Mouse (Mus musculus) liver, adult 2 months (tissue): ENCODE data around the gene Lbh. TPM values are rescaled to one million over a fixed set of nuclear protein-coding genes. Genes with fewer than 3 reads are reported as not detected.

ENCODE experiments used
- DNase-seq: peaks from one replicate; pipeline ENCODE4 v3.0.0-alpha.2; 2011; ENCODE audit warnings: low read depth, low spot score; ENCODE audit errors: extremely low read depth
- H3K27ac ChIP-seq: fragments of 200-500 bp; replicated peaks from 2 replicates; pipeline ENCODE4 v1.5.1; 2012; ENCODE audit warnings: low read depth, mild to moderate bottlenecking, control low read depth, inconsistent platforms, low read length; ENCODE audit not compliant: insufficient read depth
- H3K27me3 ChIP-seq: fragments of 200-500 bp; 2 replicates; pipeline ENCODE4 v1.6.1; 2012; ENCODE audit warnings: mild to moderate bottlenecking, moderate library complexity, low read length, inconsistent platforms; ENCODE audit not compliant: control insufficient read depth, insufficient read depth
- H3K36me3 ChIP-seq: fragments of 200-500 bp; 2 replicates; pipeline ENCODE4 v1.6.1; 2012; ENCODE audit warnings: low read length, inconsistent platforms; ENCODE audit not compliant: control insufficient read depth, insufficient read depth
- H3K4me1 ChIP-seq: fragments of 200-500 bp; 2 replicates; pipeline ENCODE4 v1.6.1; 2011; ENCODE audit warnings: low read length; ENCODE audit not compliant: control insufficient read depth, insufficient read depth
- H3K4me3 ChIP-seq: fragments of 200-500 bp; 2 replicates; pipeline ENCODE4 v1.5.1; 2011; ENCODE audit warnings: low read depth, mild to moderate bottlenecking, control low read depth, low read length, moderate library complexity; ENCODE audit not compliant: insufficient read depth
- H3K79me2 ChIP-seq: fragments of 200-500 bp; 2 replicates; pipeline ENCODE4 v1.6.1; 2012; ENCODE audit warnings: inconsistent platforms, mild to moderate bottlenecking, low read length, moderate library complexity; ENCODE audit not compliant: control insufficient read depth, insufficient read depth
- H3K9ac ChIP-seq: fragments of 200-500 bp; 2 replicates; pipeline ENCODE4 v1.6.1; 2012; ENCODE audit warnings: low read depth, mild to moderate bottlenecking, control low read depth, inconsistent platforms, low read length
- CTCF ChIP-seq: fragments of 200-500 bp; IDR thresholded peaks from 2 replicates; pipeline ENCODE4 v1.5.1; 2011; ENCODE audit warnings: low read depth, low read length, control low read depth
- POLR2A ChIP-seq: fragments of 200-500 bp; IDR thresholded peaks from 2 replicates; pipeline ENCODE4 v1.6.1; 2011; ENCODE audit warnings: low read length, control low read depth; ENCODE audit not compliant: insufficient read depth; ENCODE audit errors: extremely low read depth
- WGBS: fragments of 180-500 bp; shearing (Covaris S2); methylation state at CpG from one replicate; pipeline ENCODE4 v1.1.7; 2018; 5-methylcytosine and 5-hydroxymethylcytosine counted together
- polyA plus RNA-seq: library from polyadenylated mRNA; depleted of rRNA; stranded (reverse); fragments of >200 nt; gene quantifications from 2 replicates; pipeline ENCODE4 v1.2.3, GENCODE M21; 2012
- total RNA-seq: library from RNA; depleted of rRNA; stranded (reverse); fragments of >200 nt; gene quantifications from 2 replicates; pipeline ENCODE4 v1.2.3, GENCODE M21; 2014

Gene Lbh
- total and polyA plus RNA-seq, 2 experiments = 3.6 to 9.6 TPM

- no peak overlapping the region for H3K27ac ChIP-seq
- WGBS = 36% methylated on average over 9 of the region's 9 CpGs
- no peak for TF ChIP-seq CTCF
- TF ChIP-seq POLR2A = no peak
- no peaks in the 10 kb centered on the region for H3K27me3 ChIP-seq
- no peaks in the 10 kb centered on the region; the same call in 1 of the 2 replicates for H3K79me2 ChIP-seq
- H3K4me1 ChIP-seq = peaks cover 2% of the 10 kb centered on the region; the same call in 1 of the 2 replicates
- H3K4me3 ChIP-seq = peak overlapping the region; percentile 11; the same call in 1 of the 2 replicates
- no peak for DNase-seq
- no peaks in the 10 kb centered on the region for H3K36me3 ChIP-seq
- no peak overlapping the region for H3K9ac ChIP-seq
These were observed 2.9 kb downstream of the Lbh start for GRCm38 (mm10) chr17:72920971-72921370.

GRCm38 (mm10) chr17:72922206-72922605, 4.1 kb downstream of the Lbh start:
- Histone ChIP-seq H3K79me2 (no peaks in the 10 kb centered on the region; the same call in 1 of the 2 replicates), H3K36me3 (no peaks in the 10 kb centered on the region), H3K4me3 (no peak overlapping the region), H3K27me3 (no peaks in the 10 kb centered on the region), H3K27ac (no peak overlapping the region), H3K9ac (no peak overlapping the region), H3K4me1 (peaks cover 4% of the 10 kb centered on the region; the same call in 1 of the 2 replicates)
- no peak for TF ChIP-seq CTCF
- 59% methylated on average over 5 of the region's 5 CpGs for WGBS
- DNase-seq = no peak

- TF ChIP-seq POLR2A (no peak), CTCF (no peak)
- 76% methylated on average over 4 of the region's 4 CpGs for WGBS
- H3K27me3 ChIP-seq = no peaks in the 10 kb centered on the region
- no peak for DNase-seq
- H3K4me1 ChIP-seq = peaks cover 4% of the 10 kb centered on the region; the same call in 1 of the 2 replicates
- H3K4me3 ChIP-seq = no peak overlapping the region
- H3K9ac ChIP-seq = no peak overlapping the region
- no peaks in the 10 kb centered on the region; the same call in 1 of the 2 replicates for H3K79me2 ChIP-seq
- no peak overlapping the region for H3K27ac ChIP-seq
- no peaks in the 10 kb centered on the region for H3K36me3 ChIP-seq
These were observed 5.2 kb downstream of the Lbh start for GRCm38 (mm10) chr17:72923283-72923682.

GRCm38 (mm10) chr17:72924295-72924694, 6.2 kb downstream of the Lbh start:
- Histone ChIP-seq H3K4me3 (no peak overlapping the region), H3K27me3 (no peaks in the 10 kb centered on the region), H3K79me2 (no peaks in the 10 kb centered on the region; the same call in 1 of the 2 replicates), H3K9ac (no peak overlapping the region), H3K4me1 (peaks cover 4% of the 10 kb centered on the region; the same call in 1 of the 2 replicates), H3K27ac (0 out of 2 replicates have a peak overlapping the region, but pooled peaks have one; percentile 30), H3K36me3 (no peaks in the 10 kb centered on the region)
- no peak for DNase-seq
- 71% methylated on average over 8 of the region's 8 CpGs for WGBS
- no peak for TF ChIP-seq POLR2A
- TF ChIP-seq CTCF = no peak

- 74% methylated on average over 6 of the region's 6 CpGs for WGBS
These were observed 7.0 kb downstream of the Lbh start for GRCm38 (mm10) chr17:72925111-72925510.

GRCm38 (mm10) chr17:72925804-72926617, 7.9 kb downstream of the Lbh start:
- no peak for TF ChIP-seq CTCF
- no peak for TF ChIP-seq POLR2A
- Histone ChIP-seq H3K4me1 (peaks cover 4% of the 10 kb centered on the region; the same call in 1 of the 2 replicates), H3K27ac (peak overlapping the region; percentile 58), H3K36me3 (no peaks in the 10 kb centered on the region), H3K9ac (no peak overlapping the region), H3K79me2 (no peaks in the 10 kb centered on the region), H3K27me3 (no peaks in the 10 kb centered on the region), H3K4me3 (no peak overlapping the region)
- DNase-seq = no peak
- WGBS = 65% methylated on average over 12 of the region's 12 CpGs

More at GRCm38 (mm10) chr17:72925111-72925510, 7.0 kb downstream of the Lbh start:
- peak overlapping the region; percentile 41 for H3K27ac ChIP-seq
- no peaks in the 10 kb centered on the region for H3K79me2 ChIP-seq
- H3K4me1 ChIP-seq = peaks cover 4% of the 10 kb centered on the region; the same call in 1 of the 2 replicates
- no peaks in the 10 kb centered on the region for H3K27me3 ChIP-seq
- no peak for TF ChIP-seq CTCF
- no peak for TF ChIP-seq POLR2A
- DNase-seq = no peak
- no peaks in the 10 kb centered on the region for H3K36me3 ChIP-seq
- no peak overlapping the region for H3K4me3 ChIP-seq
- H3K9ac ChIP-seq = no peak overlapping the region
